Comparison of ENCODE assay signal across 9 mouse cellular contexts in genomic region chr8:126847664-126848353, GRCm38 (mm10).
DNase-seq lines count a peak whose midpoint lies in the region; ATAC-seq and TF ChIP-seq lines count a peak whose summit lies in the region.
"Had no signal": no experiment of that assay in that cellular context is flagged by ENCODE, and none has a peak within 500 bp of the region (broad histone marks: within the 10 kb centered on the region; RNA-seq: fewer than 3 reads in every experiment).

No protein-coding gene starts in this region.

- WGBS in hindbrain, embryonic 10.5 days = 66% methylated on average over 8 of the region's 8 CpGs
- 78% methylated on average over 8 of the region's 8 CpGs for WGBS in hindbrain, embryonic 16.5 days
- 21% methylated on average over 8 of the region's 8 CpGs for WGBS in lung, embryonic 14.5 days
- 79% methylated on average over 8 of the region's 8 CpGs for WGBS in forebrain, embryonic 12.5 days

- H3K4me2 ChIP-seq in hindbrain, embryonic 16.5 days (ENCODE audit: low read length) = no peak overlapping the region
- H3K4me2 ChIP-seq in lung, embryonic 14.5 days = no peak overlapping the region
- no peak overlapping the region for H3K4me2 ChIP-seq in forebrain, embryonic 12.5 days
- H3K4me2 ChIP-seq: neural tube, embryonic 12.5 days had no signal

- H3K27me3 ChIP-seq in hindbrain, embryonic 10.5 days (ENCODE audit: insufficient read depth, poor library complexity, severe bottlenecking) = no peaks in the 10 kb centered on the region
- no peaks in the 10 kb centered on the region for H3K27me3 ChIP-seq in hindbrain, embryonic 16.5 days (replicated peaks; ENCODE audit: control insufficient read depth, insufficient read depth, low read length)
- no peaks in the 10 kb centered on the region for H3K27me3 ChIP-seq in lung, embryonic 14.5 days (ENCODE audit: insufficient read depth, low read length)
- no peaks in the 10 kb centered on the region for H3K27me3 ChIP-seq in forebrain, embryonic 12.5 days
- H3K27me3 ChIP-seq: neural tube, embryonic 12.5 days had no signal

- H3K9me3 ChIP-seq in hindbrain, embryonic 10.5 days = no peaks in the 10 kb centered on the region
- H3K9me3 ChIP-seq in hindbrain, embryonic 16.5 days (ENCODE audit: control insufficient read depth, low read length) = no peaks in the 10 kb centered on the region
- no peaks in the 10 kb centered on the region for H3K9me3 ChIP-seq in lung, embryonic 14.5 days (ENCODE audit: low read depth, low read length)
- H3K9me3 ChIP-seq in forebrain, embryonic 12.5 days = no peaks in the 10 kb centered on the region
- H3K9me3 ChIP-seq: neural tube, embryonic 12.5 days had no signal

- H3K9ac ChIP-seq in hindbrain, embryonic 16.5 days (ENCODE audit: low read depth, low read length) = no peak overlapping the region
- no peak overlapping the region for H3K9ac ChIP-seq in lung, embryonic 14.5 days
- no peak overlapping the region for H3K9ac ChIP-seq in forebrain, embryonic 12.5 days
- H3K9ac ChIP-seq: neural tube, embryonic 12.5 days had no signal

- no peak overlapping the region for H3K4me3 ChIP-seq in hindbrain, embryonic 10.5 days
- H3K4me3 ChIP-seq in hindbrain, embryonic 16.5 days (ENCODE audit: low read length) = no peak overlapping the region
- H3K4me3 ChIP-seq in lung, embryonic 14.5 days (ENCODE audit: low read depth, low read length) = no peak overlapping the region
- H3K4me3 ChIP-seq in forebrain, embryonic 12.5 days (replicated peaks) = no peak overlapping the region
- H3K4me3 ChIP-seq: neural tube, embryonic 12.5 days had no signal

- no peak for ATAC-seq in hindbrain, embryonic 16.5 days
- peak; percentile 50 for ATAC-seq in common myeloid progenitor, adult 5-6 weeks (replicated peaks; ENCODE audit: low read depth, poor library complexity, severe bottlenecking)
- ATAC-seq in lung, embryonic 14.5 days (ENCODE audit: insufficient read depth) = no peak
- no peak for ATAC-seq in forebrain, embryonic 12.5 days (ENCODE audit: low FRiP score)

- H3K4me1 ChIP-seq in hindbrain, embryonic 10.5 days (replicated peaks) = peaks cover 40% of the 10 kb centered on the region
- no peaks in the 10 kb centered on the region for H3K4me1 ChIP-seq in hindbrain, embryonic 16.5 days (ENCODE audit: control insufficient read depth, insufficient read depth, low read depth, low read length)
- peaks cover 15% of the 10 kb centered on the region for H3K4me1 ChIP-seq in lung, embryonic 14.5 days (ENCODE audit: insufficient read depth)
- H3K4me1 ChIP-seq in forebrain, embryonic 12.5 days = no peaks in the 10 kb centered on the region; the same call in 1 of the 2 replicates

- TF ChIP-seq CTCF in lung, embryonic 14.5 days (IDR thresholded peaks at IDR 0.05; ENCODE audit: low read depth) = no peak

- peak overlapping the region; percentile 26 for H3K27ac ChIP-seq in hindbrain, embryonic 10.5 days
- H3K27ac ChIP-seq in hindbrain, embryonic 16.5 days (ENCODE audit: low read depth, low read length) = no peak overlapping the region
- 0 out of 2 replicates have a peak overlapping the region, but pooled peaks have one; percentile 12 for H3K27ac ChIP-seq in lung, embryonic 14.5 days (ENCODE audit: low read depth)
- no peak overlapping the region for H3K27ac ChIP-seq in forebrain, embryonic 12.5 days
- H3K27ac ChIP-seq: neural tube, embryonic 12.5 days had no signal

- no peak for DNase-seq in hindbrain, embryonic 10.5 days (ENCODE audit: low spot score)
- DNase-seq in lung, embryonic 14.5 days = no peak
- DNase-seq in thymus, adult 18-20 months = peak; percentile 89 to 96
- DNase-seq in Muller cell, postnatal 12 days (ENCODE audit: inconsistent ontology term) = no peak
- no peak for DNase-seq in testis, postnatal 10 days (ENCODE audit: low spot score)

- no peaks in the 10 kb centered on the region for H3K36me3 ChIP-seq in hindbrain, embryonic 10.5 days
- H3K36me3 ChIP-seq in hindbrain, embryonic 16.5 days (ENCODE audit: control insufficient read depth, insufficient read depth, low read length) = no peaks in the 10 kb centered on the region
- H3K36me3 ChIP-seq in lung, embryonic 14.5 days (ENCODE audit: insufficient read depth) = no peaks in the 10 kb centered on the region
- no peaks in the 10 kb centered on the region for H3K36me3 ChIP-seq in forebrain, embryonic 12.5 days (replicated peaks)
- H3K36me3 ChIP-seq: neural tube, embryonic 12.5 days had no signal

Comparison
In these comparisons a context has a peak if more than half of its experiments do, and no peak if none do; other contexts are left out.
1. H3K27ac ChIP-seq: peak in hindbrain, embryonic 10.5 days (single experiment) and lung, embryonic 14.5 days (single experiment); none in hindbrain, embryonic 16.5 days (single experiment) and forebrain, embryonic 12.5 days (single experiment).
2. DNase-seq: peak in thymus, adult 18-20 months (2 of 2); none in hindbrain, embryonic 10.5 days (single experiment), lung, embryonic 14.5 days (single experiment), Muller cell, postnatal 12 days (single experiment) and testis, postnatal 10 days (single experiment).